Mouse (Mus musculus) heart, adult 9 months (tissue): Measurements from ENCODE around the gene 8030474K03Rik.
"Not testable (repeated sequence)": the region's sequence is repeated elsewhere in the genome, so short reads cannot be mapped to it uniquely, and the experiment has no call there.

Source experiments
- DNase-seq, 2 experiments: peaks; one replicate each; pipeline ENCODE4 v3.0.0; 2022; ENCODE audit warnings: low spot score in 2 of 2

Gene 8030474K03Rik

GRCm38 (mm10) chrX:101794342-101794741 lies at the start of gene 8030474K03Rik, which contains the start of gene Gm4779:
Gene 8030474K03Rik (plus strand): TSS chrX:101794656.
Gene Gm4779 (minus strand): TSS chrX:101794423.
- no peak for DNase-seq

- no peak for DNase-seq
Observed at GRCm38 (mm10) chrX:101750144-101750543, 44.3 kb upstream of the 8030474K03Rik start.

- no peak for DNase-seq
Observed at GRCm38 (mm10) chrX:101754478-101754877, 40.0 kb upstream of the 8030474K03Rik start.

DNA sequence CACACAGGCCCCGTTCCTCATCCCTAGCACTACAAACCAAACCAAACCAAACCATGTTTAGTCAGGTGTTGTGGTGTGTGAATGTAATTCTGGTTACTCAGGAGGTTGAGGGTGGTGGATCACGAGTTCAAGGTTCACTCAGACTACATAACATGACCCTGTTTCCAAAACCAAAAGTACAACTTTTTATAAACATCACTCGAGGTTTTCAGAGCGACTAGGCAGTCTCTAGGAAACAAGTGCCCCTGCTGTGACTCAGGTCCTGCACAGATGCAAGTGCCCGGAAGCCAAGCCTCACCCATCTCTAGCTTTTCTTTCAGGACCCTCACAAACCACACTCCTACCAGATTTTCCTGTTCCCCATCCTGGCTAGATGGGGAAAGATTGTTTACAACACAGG lies 29.8 kb upstream of the 8030474K03Rik start:
- DNase-seq, result no peak

DNA sequence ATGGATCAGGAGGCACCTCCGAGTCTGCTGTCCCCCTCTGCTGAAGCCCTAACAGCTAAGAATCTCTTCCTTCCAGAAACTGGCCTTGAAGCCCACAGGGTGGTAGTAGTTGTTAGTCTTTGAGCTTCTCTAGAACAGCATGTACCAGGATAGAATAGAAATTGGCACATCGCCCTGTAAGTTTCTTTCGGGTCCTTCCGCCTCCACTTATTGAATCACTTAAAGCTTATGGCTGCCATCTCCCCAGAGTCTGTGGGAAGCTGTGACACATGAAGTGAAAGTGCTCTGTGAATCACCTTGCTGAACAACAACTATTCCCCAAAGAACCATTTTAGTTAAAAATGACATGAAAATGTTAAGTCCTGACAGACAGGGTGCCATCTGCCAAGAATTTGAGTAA lies 29.3 kb upstream of the 8030474K03Rik start:
- no peak for DNase-seq

DNA sequence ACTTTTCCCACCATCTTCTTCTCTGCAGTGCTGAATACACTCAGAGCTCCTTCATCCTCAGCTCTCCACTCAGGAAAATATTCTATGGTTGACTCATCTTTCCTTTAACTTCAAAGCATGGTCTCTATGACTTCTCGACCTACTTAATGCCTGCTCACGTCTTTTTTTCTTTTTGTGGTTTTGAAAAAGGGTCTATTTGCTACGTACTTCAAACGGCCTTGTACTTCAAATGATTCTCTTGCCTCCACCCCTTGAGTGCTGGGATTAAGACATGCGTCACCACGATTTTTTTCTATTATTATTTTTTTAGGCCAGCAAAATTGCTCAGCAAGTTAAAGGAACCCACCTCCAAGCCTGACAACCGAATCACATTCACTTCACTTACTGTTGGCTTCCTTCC lies 27.2 kb upstream of the 8030474K03Rik start:
- no peak for DNase-seq

DNA sequence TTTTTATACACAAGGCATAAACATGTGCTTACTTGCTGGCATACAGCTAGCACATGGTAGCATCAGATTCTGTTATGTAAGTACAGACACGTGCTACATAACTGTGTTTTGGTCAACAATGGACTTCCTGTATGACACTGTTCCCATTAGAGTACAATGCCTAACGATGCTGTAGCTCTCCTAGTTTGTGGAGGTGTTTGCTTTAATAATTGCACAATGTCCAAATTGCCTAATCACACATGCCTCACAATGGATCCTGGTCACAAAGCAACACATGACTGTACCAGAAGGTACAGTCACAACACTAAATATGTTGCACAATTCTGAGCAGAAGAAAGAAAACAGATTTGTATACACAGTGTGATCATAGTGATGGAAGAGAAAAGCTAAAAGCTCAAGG lies 25.0 kb upstream of the 8030474K03Rik start:
- no peak for DNase-seq

DNA sequence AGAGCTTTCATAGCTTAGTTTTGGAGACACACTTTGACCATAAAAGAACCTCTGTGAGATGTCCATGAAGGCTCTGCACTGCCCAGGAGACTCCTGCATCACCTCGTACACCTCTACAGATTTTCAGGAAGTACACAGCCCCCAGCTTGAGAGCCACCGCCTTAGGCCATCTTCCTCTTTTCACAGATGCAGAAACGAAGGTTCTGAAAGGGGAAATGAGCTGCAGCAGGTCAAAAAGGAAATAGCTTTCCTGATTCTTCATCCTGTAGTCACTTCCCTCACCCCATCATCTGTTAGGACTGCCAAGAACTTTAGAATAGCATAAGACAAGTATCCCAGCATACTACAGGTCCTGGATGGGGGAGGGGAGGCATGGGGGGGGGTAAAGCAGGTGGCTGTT lies 24.1 kb upstream of the 8030474K03Rik start:
- DNase-seq, result peak in 1 of 2 experiments; percentile 11

DNA sequence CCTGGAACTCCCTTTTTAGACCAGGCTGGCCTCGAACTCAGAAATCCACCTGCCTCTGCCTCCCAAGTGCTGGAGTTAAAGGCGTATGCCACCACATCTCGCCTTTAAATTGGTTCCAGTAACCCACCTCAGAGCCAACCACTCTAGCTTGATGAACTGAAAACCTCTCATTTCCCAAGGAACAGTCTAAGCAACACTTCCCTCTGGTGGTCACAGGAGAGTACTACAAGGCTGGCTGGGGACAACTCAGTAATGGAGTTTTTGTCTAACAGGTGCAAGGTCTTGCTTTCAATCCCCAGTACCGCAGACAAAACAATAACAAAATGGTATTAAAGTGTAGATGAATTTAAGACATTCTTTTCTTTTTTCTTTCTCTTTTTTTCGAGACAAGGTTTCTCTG lies 22.4 kb upstream of the 8030474K03Rik start:
- peak in 1 of 2 experiments; percentile 32 for DNase-seq

DNA sequence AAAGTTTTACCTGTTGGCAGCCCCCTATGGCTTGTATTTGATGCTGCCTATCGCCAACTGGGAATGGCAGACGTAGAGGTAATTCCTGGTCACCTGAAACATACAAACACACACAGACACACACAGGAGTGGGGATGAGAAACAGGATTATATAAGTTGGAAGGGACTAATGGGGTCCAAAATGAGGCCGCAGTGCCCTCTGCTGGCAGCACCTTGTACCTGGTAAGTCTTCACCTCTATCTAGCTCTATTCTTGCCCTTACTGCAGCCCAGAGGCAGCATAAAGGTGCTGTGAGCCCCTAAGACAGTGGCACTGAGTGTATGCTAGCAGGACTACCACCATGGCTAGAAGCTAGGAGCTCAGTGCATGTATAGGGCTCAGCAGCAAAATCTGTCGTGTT lies 2.9 kb upstream of the 8030474K03Rik start:
- peak in 1 of 2 experiments; percentile 36 for DNase-seq

GRCm38 (mm10) chrX:101805512-101805911 lies 11.1 kb downstream of the 8030474K03Rik start:
- DNase-seq, result no peak

DNA sequence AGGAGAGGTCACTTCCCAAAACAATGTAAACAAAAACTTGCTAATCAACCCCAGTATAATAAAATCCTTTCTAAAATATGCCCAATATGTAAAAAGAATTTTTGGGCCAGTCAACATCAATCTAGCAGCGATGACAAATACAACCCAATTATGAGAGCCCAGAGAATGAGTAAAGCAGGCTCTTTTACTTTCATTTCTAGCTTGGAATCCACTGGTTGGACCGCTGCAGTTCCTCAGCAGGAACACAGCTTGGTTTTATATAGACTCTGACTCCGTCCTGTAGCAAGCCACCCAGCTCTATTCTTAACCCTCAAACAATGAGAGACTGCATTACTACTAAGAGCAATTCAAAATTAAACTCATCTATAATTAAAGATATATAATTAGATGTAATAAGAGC lies 17.3 kb downstream of the 8030474K03Rik start:
- no peak for DNase-seq

GRCm38 (mm10) chrX:101819163-101819562 lies 24.7 kb downstream of the 8030474K03Rik start:
- no peak for DNase-seq

DNA sequence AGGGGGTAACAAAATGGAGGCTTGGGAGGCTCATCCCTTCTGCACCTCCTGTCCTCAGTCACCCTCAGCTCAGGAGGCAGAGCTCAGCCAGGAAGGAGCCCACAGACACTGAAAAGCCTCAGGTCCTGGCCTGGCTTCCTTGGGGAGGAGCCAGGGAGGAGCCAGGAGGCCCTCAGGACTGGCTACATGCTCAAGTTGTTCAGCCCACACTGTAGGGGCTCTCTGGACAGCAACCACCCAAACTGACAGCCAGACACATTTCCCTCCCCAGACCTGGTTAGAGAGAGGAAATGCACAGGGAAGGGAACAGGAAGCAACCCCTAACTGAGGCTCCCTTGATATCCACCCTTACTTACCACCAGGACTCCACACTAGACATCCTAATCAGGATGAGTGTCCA lies 25.5 kb downstream of the 8030474K03Rik start:
- not testable (repeated sequence) for DNase-seq

DNA sequence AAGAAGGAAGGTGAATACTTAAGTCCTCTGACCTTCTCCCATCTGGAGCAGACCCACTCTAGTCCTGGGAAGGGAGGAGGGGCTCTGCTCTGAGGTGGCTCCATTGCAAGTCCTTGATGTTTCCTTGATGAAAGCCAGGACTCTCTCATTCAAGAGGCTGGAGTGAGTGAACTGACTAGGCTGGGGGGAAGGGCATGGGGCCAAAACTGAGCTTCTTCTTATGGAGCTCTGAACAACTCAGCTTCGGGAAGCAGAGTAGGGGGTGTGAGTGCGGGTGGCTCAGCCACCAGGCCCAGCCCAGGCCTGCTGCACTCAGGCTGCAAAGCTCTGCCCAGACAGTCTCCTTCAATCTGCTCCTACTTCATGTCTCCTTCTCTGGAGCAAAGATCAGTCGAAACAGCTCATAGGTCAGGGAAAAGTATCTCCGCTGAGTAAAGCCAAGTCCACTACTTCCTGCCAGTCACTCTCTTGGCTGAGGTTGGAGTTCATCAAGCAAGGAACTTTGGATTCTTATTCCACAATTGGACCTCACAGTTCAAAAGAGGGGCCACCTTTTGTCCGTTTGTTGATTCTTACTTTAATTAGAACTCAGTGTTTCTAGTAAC lies 52.8 kb downstream of the 8030474K03Rik start:
- DNase-seq, result no peak
